ENCODE assay signal across 8 mouse cellular contexts in the genomic region with DNA sequence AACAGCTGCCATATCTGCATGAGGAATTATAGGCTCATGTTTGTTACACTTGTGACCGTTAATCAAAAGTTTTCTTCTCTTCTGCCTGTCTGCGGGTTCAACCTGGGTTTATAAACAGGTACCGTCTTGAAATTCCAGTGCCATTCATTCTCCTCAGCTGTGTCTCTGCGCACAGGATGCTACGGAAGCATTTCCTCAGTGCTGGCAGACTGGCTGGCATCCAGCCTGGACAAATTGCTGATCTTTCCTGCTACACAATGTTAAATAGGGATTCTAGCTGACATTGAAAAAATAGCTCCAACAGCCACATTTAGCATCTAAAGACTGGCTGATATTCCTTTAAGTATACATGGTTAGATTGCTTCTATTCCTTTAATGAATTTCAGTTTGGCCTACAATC.
A peak's percentile ranks its signal among the peaks of the same experiment; 100 is the strongest.
DNase-seq lines count a peak whose midpoint lies in the region; ATAC-seq lines count a peak whose summit lies in the region.

No protein-coding gene starts in this region.

- DNase-seq in gastrocnemius, postnatal 14 days, result peak; percentile 5
- DNase-seq in gastrocnemius, postnatal 25 days, result no peak
- DNase-seq in adrenal gland, postnatal 14 days, result peak; percentile 38
- peak; percentile 69 to 71 for DNase-seq in cerebellum, postnatal 14 days
- peak; percentile 32 to 72 for DNase-seq in left cerebral cortex, postnatal 25 days (ENCODE audit: low spot score in 2 of 2)
- DNase-seq in thymus, postnatal 14 days, result no peak
- DNase-seq in testis, postnatal 10 days (ENCODE audit: low spot score), result no peak

- intact Hi-C loops in gastrocnemius, postnatal 14 days (cut with DNase I; ENCODE audit: low total_unique reads), result loop anchor here (10.0 kb wide), 1 partner anchor 47 kb away; no protein-coding TSS in a partner anchor
- intact Hi-C loops in left cerebral cortex, postnatal 25 days (cut with DNase I), result no loop called here

- no peak for ATAC-seq in inflammation-experienced regulatory T-cells, adult 6 months

Comparison
In these comparisons a context has a peak if more than half of its experiments do, and no peak if none do; other contexts are left out.
1. DNase-seq: peak in gastrocnemius, postnatal 14 days (single experiment), adrenal gland, postnatal 14 days (single experiment), cerebellum, postnatal 14 days (2 of 2) and left cerebral cortex, postnatal 25 days (2 of 2); none in gastrocnemius, postnatal 25 days (single experiment), thymus, postnatal 14 days (single experiment) and testis, postnatal 10 days (single experiment).